Mouse (Mus musculus) limb, embryonic 15.5 days (tissue): ENCODE results near the gene Crtac1. TPM values are rescaled to one million over a fixed set of nuclear protein-coding genes. Genes with fewer than 3 reads are reported as not detected.

Experiments
- ATAC-seq: fragments of 200-750 bp; cut with Nextera tagmentation; 2 replicates; pipeline ENCODE4 v1.8.0; 2017; ENCODE audit warnings: low read depth, moderate TSS enrichment; ENCODE audit not compliant: insufficient number of reproducible peaks, low FRiP score, low TSS enrichment
- H3K27ac ChIP-seq: fragments of 300-500 bp; sonication (generic); 2 replicates; pipeline ENCODE4 v1.5.1; 2015; ENCODE audit warnings: moderate library complexity, mild to moderate bottlenecking, inconsistent platforms
- H3K27me3 ChIP-seq: fragments of 300-500 bp; sonication (generic); 2 replicates; pipeline ENCODE4 v1.6.1; 2015; ENCODE audit warnings: inconsistent platforms
- H3K36me3 ChIP-seq: fragments of 300-500 bp; sonication (generic); 2 replicates; pipeline ENCODE4 v1.6.1; 2015; ENCODE audit warnings: inconsistent platforms
- H3K4me1 ChIP-seq: fragments of 300-500 bp; sonication (generic); 2 replicates; pipeline ENCODE4 v1.6.1; 2015; ENCODE audit warnings: inconsistent platforms
- H3K4me2 ChIP-seq: fragments of 300-500 bp; sonication (generic); 2 replicates; pipeline ENCODE4 v1.6.1; 2015; ENCODE audit warnings: mild to moderate bottlenecking, inconsistent platforms
- H3K4me3 ChIP-seq: fragments of 300-500 bp; sonication (generic); 2 replicates; pipeline ENCODE4 v1.5.1; 2015; ENCODE audit warnings: mild to moderate bottlenecking, inconsistent platforms
- H3K9ac ChIP-seq: fragments of 300-500 bp; sonication (generic); 2 replicates; pipeline ENCODE4 v1.6.1; 2015; ENCODE audit warnings: inconsistent platforms
- H3K9me3 ChIP-seq: fragments of 300-500 bp; sonication (generic); 2 replicates; pipeline ENCODE4 v1.6.1; 2016; ENCODE audit warnings: inconsistent platforms
- WGBS: fragments of 180-500 bp; shearing (Covaris S2); methylation state at CpG from one replicate; pipeline ENCODE4 v1.1.7; 2015; 5-methylcytosine and 5-hydroxymethylcytosine counted together
- polyA plus RNA-seq: library from polyadenylated mRNA; unstranded; fragments of >200 nt; fragmentation: Nextera tagmentation; extraction: Ambion mirVana; gene quantifications from 2 replicates; pipeline ENCODE4 v1.2.1, GENCODE M21; 2015

Crtac1 gene
- polyA plus RNA-seq, 1 experiment from 2014 or later, result 3.5 TPM

DNA sequence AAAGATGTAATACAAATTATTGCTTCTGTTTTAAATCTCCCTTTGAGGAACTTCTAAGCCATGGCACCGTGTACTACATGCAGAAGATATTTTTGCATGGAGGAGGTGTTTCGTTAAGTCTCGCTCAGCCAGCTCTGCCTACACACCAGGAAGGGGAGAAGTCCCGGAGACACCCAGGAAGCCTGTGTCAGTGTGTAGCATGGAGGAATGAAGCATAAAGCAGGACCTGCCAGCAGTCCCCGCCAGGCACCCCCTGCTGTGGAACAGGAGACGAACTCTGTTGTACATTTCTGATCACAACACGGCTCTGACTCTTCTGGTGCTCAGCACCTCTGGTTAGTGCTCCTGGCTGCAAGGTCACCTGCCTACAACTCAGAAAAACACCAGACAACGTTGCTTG, 51.8 kb downstream of the Crtac1 start:
- no peak overlapping the region for H3K9ac ChIP-seq
- peaks cover 54% of the 10 kb centered on the region for H3K27me3 ChIP-seq
- H3K4me3 ChIP-seq, result no peak overlapping the region
- no peaks in the 10 kb centered on the region for H3K36me3 ChIP-seq
- no peak overlapping the region for H3K27ac ChIP-seq
- peaks cover 15% of the 10 kb centered on the region for H3K4me1 ChIP-seq
- no peak for ATAC-seq
- WGBS, result 41% methylated on average over 8 of the region's 8 CpGs
- no peak overlapping the region for H3K4me2 ChIP-seq
- H3K9me3 ChIP-seq, result no peaks in the 10 kb centered on the region

- Histone ChIP-seq H3K9me3 (no peaks in the 10 kb centered on the region), H3K36me3 (no peaks in the 10 kb centered on the region), H3K4me1 (peaks cover 15% of the 10 kb centered on the region), H3K9ac (no peak overlapping the region), H3K27me3 (peaks cover 29% of the 10 kb centered on the region), H3K27ac (no peak overlapping the region), H3K4me3 (no peak overlapping the region), H3K4me2 (no peak overlapping the region)
- 55% methylated on average over 3 of the region's 3 CpGs for WGBS
- ATAC-seq, result no peak
Observed at GRCm38 (mm10) chr19:42377206-42377605, 54.4 kb downstream of the Crtac1 start.

DNA sequence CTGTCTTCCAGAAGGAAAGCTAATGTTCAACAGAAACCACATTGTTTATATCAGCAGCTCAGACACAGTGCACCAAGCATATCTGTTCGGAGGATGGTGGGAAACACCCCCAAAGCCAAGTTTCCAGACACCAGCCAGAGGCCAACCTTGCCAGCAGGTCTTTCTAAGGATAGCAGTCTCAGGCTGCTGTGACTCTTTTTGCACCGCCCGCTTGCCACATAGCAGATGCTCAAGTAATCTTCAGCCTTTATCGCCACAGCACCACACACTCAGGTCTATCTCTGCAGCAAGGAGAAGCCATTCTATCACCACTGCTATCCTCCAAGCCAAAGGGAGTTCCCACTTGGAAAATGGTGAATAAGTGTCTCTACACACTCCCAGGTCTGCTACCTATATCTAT, 68.0 kb downstream of the Crtac1 start:
- 55% methylated on average over 4 of the region's 4 CpGs for WGBS
- Histone ChIP-seq H3K27me3 (no peaks in the 10 kb centered on the region), H3K36me3 (no peaks in the 10 kb centered on the region), H3K27ac (no peak overlapping the region), H3K4me3 (no peak overlapping the region), H3K9ac (no peak overlapping the region), H3K4me2 (no peak overlapping the region), H3K9me3 (no peaks in the 10 kb centered on the region), H3K4me1 (0 out of 2 replicates have a peak, but pooled peaks cover 4% of the 10 kb centered on the region)
- ATAC-seq, result no peak

DNA sequence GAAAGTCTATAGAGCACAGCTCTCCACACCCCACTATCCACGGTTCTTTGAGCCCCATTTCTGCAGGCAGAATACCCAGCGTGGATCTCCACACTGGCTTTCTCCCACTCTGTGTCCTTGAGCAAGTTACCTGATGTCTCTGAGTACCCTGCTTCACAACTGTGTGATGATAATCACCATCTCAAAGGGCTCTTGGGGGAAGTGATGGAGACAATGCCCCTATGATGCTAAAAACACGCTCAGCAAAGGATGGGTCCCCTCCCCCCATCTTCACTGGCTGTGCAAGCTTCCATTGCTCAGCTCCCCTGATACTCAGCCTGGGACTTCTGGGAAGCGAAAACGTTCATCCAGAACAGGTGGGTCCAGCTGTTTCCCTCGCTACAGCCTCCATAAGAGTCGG, 73.2 kb downstream of the Crtac1 start:
- Histone ChIP-seq H3K4me3 (no peak overlapping the region), H3K36me3 (no peaks in the 10 kb centered on the region), H3K4me2 (no peak overlapping the region), H3K9me3 (no peaks in the 10 kb centered on the region), H3K27me3 (no peaks in the 10 kb centered on the region), H3K4me1 (0 out of 2 replicates have a peak, but pooled peaks cover 7% of the 10 kb centered on the region), H3K9ac (no peak overlapping the region), H3K27ac (no peak overlapping the region)
- ATAC-seq, result no peak
- 59% methylated on average over 7 of the region's 7 CpGs for WGBS

GRCm38 (mm10) chr19:42356854-42357253, 74.7 kb downstream of the Crtac1 start:
- H3K4me3 ChIP-seq, result no peak overlapping the region
- no peak overlapping the region for H3K4me2 ChIP-seq
- ATAC-seq, result no peak
- no peaks in the 10 kb centered on the region for H3K36me3 ChIP-seq
- H3K4me1 ChIP-seq, result 0 out of 2 replicates have a peak, but pooled peaks cover 7% of the 10 kb centered on the region
- no peak overlapping the region for H3K9ac ChIP-seq
- 26% methylated on average over 5 of the region's 5 CpGs for WGBS
- no peak overlapping the region for H3K27ac ChIP-seq
- H3K9me3 ChIP-seq, result no peaks in the 10 kb centered on the region
- H3K27me3 ChIP-seq, result no peaks in the 10 kb centered on the region

DNA sequence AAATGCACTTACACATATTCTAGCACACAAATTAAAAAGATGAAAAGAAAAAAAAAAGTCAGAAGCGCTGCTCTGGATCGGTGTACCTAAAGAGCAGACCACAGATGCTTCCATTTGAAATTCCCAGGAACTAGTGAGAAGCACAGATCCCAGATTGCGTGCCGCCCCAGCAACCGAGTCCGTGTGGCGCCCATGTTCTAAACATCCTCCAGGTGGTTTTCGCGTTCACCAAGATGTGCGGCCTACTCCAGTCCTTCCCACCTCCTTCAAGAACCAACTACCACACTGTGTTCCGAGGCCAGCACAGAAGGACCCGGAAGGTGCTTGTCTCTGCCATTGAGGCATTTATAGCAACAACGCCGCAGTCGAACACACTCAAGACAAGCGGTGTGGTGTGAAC, 76.1 kb downstream of the Crtac1 start:
- H3K9me3 ChIP-seq, result no peaks in the 10 kb centered on the region
- H3K4me3 ChIP-seq, result no peak overlapping the region
- 0 out of 2 replicates have a peak, but pooled peaks cover 7% of the 10 kb centered on the region for H3K4me1 ChIP-seq
- ATAC-seq, result no peak
- WGBS, result 83% methylated on average over 16 of the region's 16 CpGs
- H3K4me2 ChIP-seq, result no peak overlapping the region
- no peak overlapping the region for H3K9ac ChIP-seq
- no peaks in the 10 kb centered on the region for H3K36me3 ChIP-seq
- no peak overlapping the region for H3K27ac ChIP-seq
- H3K27me3 ChIP-seq, result no peaks in the 10 kb centered on the region

GRCm38 (mm10) chr19:42341183-42341582, 90.4 kb downstream of the Crtac1 start:
- WGBS, result 43% methylated on average over 6 of the region's 6 CpGs
- Histone ChIP-seq H3K36me3 (no peaks in the 10 kb centered on the region), H3K27me3 (no peaks in the 10 kb centered on the region), H3K27ac (no peak overlapping the region), H3K4me1 (no peaks in the 10 kb centered on the region), H3K9ac (no peak overlapping the region), H3K4me3 (no peak overlapping the region), H3K9me3 (no peaks in the 10 kb centered on the region), H3K4me2 (no peak overlapping the region)
- ATAC-seq, result no peak

- H3K27ac ChIP-seq, result no peak overlapping the region
- no peak for ATAC-seq
- H3K27me3 ChIP-seq, result no peaks in the 10 kb centered on the region
- no peaks in the 10 kb centered on the region for H3K36me3 ChIP-seq
- 43% methylated on average over 9 of the region's 9 CpGs for WGBS
- no peak overlapping the region for H3K4me2 ChIP-seq
- H3K4me1 ChIP-seq, result no peaks in the 10 kb centered on the region
- no peaks in the 10 kb centered on the region for H3K9me3 ChIP-seq
- no peak overlapping the region for H3K9ac ChIP-seq
- H3K4me3 ChIP-seq, result no peak overlapping the region
Observed at GRCm38 (mm10) chr19:42332081-42332736, 99.4 kb downstream of the Crtac1 start.

DNA sequence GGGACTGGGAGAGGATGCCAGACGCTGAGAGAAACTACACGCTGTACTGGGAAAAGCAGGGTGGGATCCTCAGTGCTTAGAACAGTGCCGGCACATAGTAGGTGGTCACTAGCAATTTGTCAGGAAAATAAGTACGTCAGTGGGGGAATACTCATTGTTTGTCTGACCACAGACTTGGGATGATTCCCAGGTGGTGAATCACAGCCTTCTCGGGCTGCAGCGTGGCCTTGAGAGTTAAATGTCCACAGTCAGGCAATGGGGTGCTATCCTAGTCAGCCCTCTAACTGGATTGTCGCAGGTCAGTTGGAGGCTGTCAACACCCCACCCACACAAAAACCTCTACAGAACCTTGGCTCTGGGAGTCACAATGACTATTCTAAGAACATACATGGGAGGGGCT, 100.1 kb downstream of the Crtac1 start:
- H3K4me3 ChIP-seq, result no peak overlapping the region
- no peaks in the 10 kb centered on the region for H3K36me3 ChIP-seq
- no peak for ATAC-seq
- H3K9ac ChIP-seq, result no peak overlapping the region
- no peak overlapping the region for H3K27ac ChIP-seq
- no peaks in the 10 kb centered on the region for H3K27me3 ChIP-seq
- H3K9me3 ChIP-seq, result no peaks in the 10 kb centered on the region
- H3K4me1 ChIP-seq, result no peaks in the 10 kb centered on the region
- 76% methylated on average over 7 of the region's 7 CpGs for WGBS
- no peak overlapping the region for H3K4me2 ChIP-seq

GRCm38 (mm10) chr19:42328160-42328559, 103.4 kb downstream of the Crtac1 start:
- ATAC-seq, result no peak
- Histone ChIP-seq H3K9me3 (no peaks in the 10 kb centered on the region), H3K4me3 (no peak overlapping the region)

DNA sequence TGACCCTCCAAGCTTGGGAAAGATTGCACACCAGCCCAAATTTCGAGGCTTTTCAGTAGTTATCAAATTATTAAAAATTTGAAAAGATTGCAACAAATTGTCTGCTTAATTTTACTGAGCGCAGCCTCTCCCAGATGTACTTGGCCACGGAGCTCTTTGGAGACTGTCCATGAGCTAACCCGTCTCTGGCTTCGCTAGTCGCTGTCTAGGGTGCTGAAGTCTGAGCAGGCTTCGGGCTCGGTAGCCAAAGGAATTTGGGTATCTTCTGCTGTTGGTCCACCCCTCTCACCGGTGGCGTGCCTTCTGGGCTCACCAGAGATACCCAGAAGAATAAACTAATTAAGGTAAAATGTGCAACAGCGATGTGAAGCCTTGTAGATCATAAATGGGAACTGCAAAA, 105.7 kb downstream of the Crtac1 start:
- Histone ChIP-seq H3K36me3 (no peaks in the 10 kb centered on the region), H3K4me2 (no peak overlapping the region), H3K27ac (no peak overlapping the region), H3K4me3 (no peak overlapping the region), H3K4me1 (no peaks in the 10 kb centered on the region), H3K9me3 (no peaks in the 10 kb centered on the region), H3K27me3 (peaks cover 7% of the 10 kb centered on the region), H3K9ac (no peak overlapping the region)
- WGBS, result 3% methylated on average over 11 of the region's 11 CpGs
- ATAC-seq, result no peak

More at GRCm38 (mm10) chr19:42328160-42328559, 103.4 kb downstream of the Crtac1 start:
- Histone ChIP-seq H3K9ac (no peak overlapping the region), H3K4me1 (no peaks in the 10 kb centered on the region), H3K27ac (no peak overlapping the region), H3K36me3 (no peaks in the 10 kb centered on the region), H3K27me3 (no peaks in the 10 kb centered on the region; the same call in 1 of the 2 replicates), H3K4me2 (no peak overlapping the region)
- WGBS, result 81% methylated on average over 9 of the region's 9 CpGs

DNA sequence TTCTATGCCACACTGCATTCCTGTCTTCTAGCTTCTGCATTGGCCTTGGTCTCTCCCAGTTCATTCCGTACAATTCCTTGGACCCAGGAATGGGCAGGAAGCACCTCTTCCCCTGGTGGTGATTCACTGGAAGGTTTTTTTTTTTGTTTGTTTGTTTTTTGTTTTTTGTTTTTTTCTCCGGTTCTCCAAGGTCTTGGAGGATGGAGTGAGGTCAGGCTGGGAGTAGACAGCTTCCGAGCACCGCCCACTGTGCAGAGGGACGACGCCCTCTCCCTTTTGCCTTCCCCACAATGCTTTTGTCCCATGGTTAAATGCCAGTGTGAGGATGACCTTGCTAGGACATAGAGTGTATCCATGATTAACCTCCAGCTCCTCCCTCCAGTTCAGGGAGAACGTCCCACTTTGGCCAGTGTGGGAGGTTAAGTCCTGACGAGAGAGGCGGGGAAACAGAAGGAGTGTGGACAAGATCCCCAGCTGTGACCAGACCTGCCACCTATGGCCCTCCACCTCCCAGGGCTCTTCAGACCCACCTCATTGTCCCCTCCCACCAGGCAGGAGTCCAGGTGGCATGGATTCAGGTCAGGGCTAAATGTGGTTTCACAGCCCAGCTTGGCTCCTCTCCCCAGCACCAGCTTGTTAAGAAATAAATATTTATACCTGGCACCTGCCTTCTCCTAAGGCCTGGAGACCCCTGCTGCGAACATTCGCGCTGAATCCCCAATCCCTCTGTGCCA, 109.1 kb downstream of the Crtac1 start:
- no peak overlapping the region for H3K4me2 ChIP-seq
- no peaks in the 10 kb centered on the region for H3K9me3 ChIP-seq
- WGBS, result 61% methylated on average over 12 of the region's 12 CpGs
- ATAC-seq, result no peak
- peaks cover 8% of the 10 kb centered on the region; the same call in 1 of the 2 replicates for H3K4me1 ChIP-seq
- no peak overlapping the region for H3K9ac ChIP-seq
- peaks cover 7% of the 10 kb centered on the region for H3K27me3 ChIP-seq
- no peak overlapping the region for H3K27ac ChIP-seq
- H3K36me3 ChIP-seq, result no peaks in the 10 kb centered on the region
- no peak overlapping the region for H3K4me3 ChIP-seq
